Mouse (Mus musculus) neural tube, embryonic 14.5 days (tissue): ENCODE results near the gene Afmid. TPM values are rescaled to one million over a fixed set of nuclear protein-coding genes. Genes with fewer than 3 reads are reported as not detected.
A peak's percentile ranks its signal among the peaks of the same experiment; 100 is the strongest.

Experiments used
- ATAC-seq: fragments of 200-750 bp; cut with Nextera tagmentation; 2 replicates; pipeline ENCODE4 v1.8.0; 2017; ENCODE audit warnings: low read depth, mild to moderate bottlenecking, moderate TSS enrichment, moderate library complexity
- H3K27ac ChIP-seq: fragments of 300-500 bp; sonication (generic); 2 replicates; pipeline ENCODE4 v1.5.1; 2014; ENCODE audit warnings: low read depth, mild to moderate bottlenecking, control low read depth, low read length, moderate library complexity, mixed read lengths
- H3K27me3 ChIP-seq: fragments of 300-500 bp; sonication (generic); 2 replicates; pipeline ENCODE4 v1.6.1; 2014; ENCODE audit warnings: low read length; ENCODE audit not compliant: control insufficient read depth, insufficient read depth
- H3K36me3 ChIP-seq: fragments of 300-500 bp; sonication (generic); 2 replicates; pipeline ENCODE4 v1.6.1; 2014; ENCODE audit warnings: low read length, mixed read lengths; ENCODE audit not compliant: control insufficient read depth, insufficient read depth
- H3K4me1 ChIP-seq: fragments of 300-500 bp; sonication (generic); 2 replicates; pipeline ENCODE4 v1.6.1; 2014; ENCODE audit warnings: low read length; ENCODE audit not compliant: control insufficient read depth, insufficient read depth
- H3K4me2 ChIP-seq: fragments of 300-500 bp; sonication (generic); 2 replicates; pipeline ENCODE4 v1.6.1; 2014; ENCODE audit warnings: mild to moderate bottlenecking, low read depth, low read length, control low read depth
- H3K4me3 ChIP-seq: fragments of 300-500 bp; sonication (generic); 2 replicates; pipeline ENCODE4 v1.5.1; 2014; ENCODE audit warnings: low read depth, low read length, control low read depth, mixed read lengths
- H3K9ac ChIP-seq: fragments of 300-500 bp; sonication (generic); replicated peaks from 2 replicates; pipeline ENCODE4 v1.6.1; 2014; ENCODE audit warnings: low read depth, mild to moderate bottlenecking, control low read depth, low read length, mixed read lengths
- H3K9me3 ChIP-seq: fragments of 300-500 bp; sonication (generic); 2 replicates; pipeline ENCODE4 v1.6.1; 2016; ENCODE audit warnings: low read length; ENCODE audit not compliant: control insufficient read depth
- WGBS: fragments of 180-500 bp; shearing (Covaris S2); extraction: QIAGEN DNeasy Blood & Tissue Kit; methylation state at CpG from one replicate; pipeline ENCODE4 v1.1.7; 2014; 5-methylcytosine and 5-hydroxymethylcytosine counted together
- polyA plus RNA-seq: library from polyadenylated mRNA; unstranded; fragments of >200 nt; fragmentation: Nextera tagmentation; extraction: Ambion mirVana; gene quantifications from 2 replicates; pipeline ENCODE4 v1.2.1, GENCODE M21; 2014

Afmid gene
- polyA plus RNA-seq, 1 experiment from 2014 or later: 6.9 TPM

- peak overlapping the region; percentile 83 for H3K4me2 ChIP-seq
- ATAC-seq: peak; percentile 86
- 8% methylated on average over 19 of the region's 19 CpGs for WGBS
- peak overlapping the region; percentile 76 for H3K9ac ChIP-seq
- H3K27me3 ChIP-seq: no peaks in the 10 kb centered on the region
- H3K4me3 ChIP-seq: peak overlapping the region; percentile 48
- no peaks in the 10 kb centered on the region for H3K36me3 ChIP-seq
- H3K4me1 ChIP-seq: peaks cover 11% of the 10 kb centered on the region
- H3K27ac ChIP-seq: peak overlapping the region; percentile 95
- H3K9me3 ChIP-seq: no peaks in the 10 kb centered on the region
These were observed 22.7 kb downstream of the Afmid start for GRCm38 (mm10) chr11:117848271-117848984.

- under 1% methylated on average over 45 of the region's 51 CpGs for WGBS
- peak within 1 kb of the TSS; percentile 83 for H3K4me2 ChIP-seq
- H3K9ac ChIP-seq: peak within 1 kb of the TSS; percentile 76
- no peaks in the 10 kb centered on the region for H3K27me3 ChIP-seq
- no peaks in the 10 kb centered on the region for H3K36me3 ChIP-seq
- peak within 1 kb of the TSS; percentile 48 for H3K4me3 ChIP-seq
- H3K4me1 ChIP-seq: peaks cover 11% of the 10 kb centered on the region
- H3K27ac ChIP-seq: peak within 1 kb of the TSS; percentile 95
- no peaks in the 10 kb centered on the region for H3K9me3 ChIP-seq
- peak; percentile 93 for ATAC-seq
These were observed 23.4 kb downstream of the Afmid start, which contains the start of gene Birc5 for GRCm38 (mm10) chr11:117848985-117849671. Gene Birc5 (plus strand): TSS chr11:117849251.

DNA sequence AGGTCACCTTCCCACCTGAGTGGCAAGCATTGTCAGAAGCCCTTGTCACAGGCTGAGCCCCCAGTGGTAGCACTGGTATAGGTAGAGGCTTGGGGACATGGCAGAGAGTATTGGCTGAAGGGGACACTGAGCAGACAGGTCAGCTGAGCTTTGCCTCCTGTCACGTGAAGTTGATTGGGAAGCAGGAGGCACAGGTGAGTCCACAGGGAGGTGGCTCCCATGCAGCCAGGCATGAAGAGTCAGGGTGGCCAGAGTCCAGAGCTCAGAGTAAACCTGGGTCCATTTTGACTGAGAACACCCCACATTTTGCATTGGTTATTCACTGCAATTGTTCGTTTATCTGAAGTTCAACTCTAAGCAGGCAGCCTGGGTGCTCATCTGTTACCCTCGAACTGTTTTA, 27.2 kb downstream of the Afmid start:
- no peak overlapping the region for H3K4me3 ChIP-seq
- no peaks in the 10 kb centered on the region for H3K9me3 ChIP-seq
- no peak overlapping the region for H3K4me2 ChIP-seq
- WGBS: 97% methylated on average over 3 of the region's 3 CpGs
- ATAC-seq: no peak
- H3K27ac ChIP-seq: no peak overlapping the region
- H3K9ac ChIP-seq: no peak overlapping the region
- peaks cover 11% of the 10 kb centered on the region for H3K4me1 ChIP-seq
- H3K27me3 ChIP-seq: no peaks in the 10 kb centered on the region
- H3K36me3 ChIP-seq: no peaks in the 10 kb centered on the region

GRCm38 (mm10) chr11:117854241-117854640, 28.5 kb downstream of the Afmid start:
- H3K9me3 ChIP-seq: no peaks in the 10 kb centered on the region
- 95% methylated on average over 9 of the region's 9 CpGs for WGBS
- no peak overlapping the region for H3K9ac ChIP-seq
- H3K27me3 ChIP-seq: no peaks in the 10 kb centered on the region
- no peak overlapping the region for H3K4me2 ChIP-seq
- H3K4me1 ChIP-seq: peaks cover 4% of the 10 kb centered on the region; the same call in 1 of the 2 replicates
- H3K4me3 ChIP-seq: no peak overlapping the region
- no peak for ATAC-seq
- no peak overlapping the region for H3K27ac ChIP-seq
- no peaks in the 10 kb centered on the region for H3K36me3 ChIP-seq

DNA sequence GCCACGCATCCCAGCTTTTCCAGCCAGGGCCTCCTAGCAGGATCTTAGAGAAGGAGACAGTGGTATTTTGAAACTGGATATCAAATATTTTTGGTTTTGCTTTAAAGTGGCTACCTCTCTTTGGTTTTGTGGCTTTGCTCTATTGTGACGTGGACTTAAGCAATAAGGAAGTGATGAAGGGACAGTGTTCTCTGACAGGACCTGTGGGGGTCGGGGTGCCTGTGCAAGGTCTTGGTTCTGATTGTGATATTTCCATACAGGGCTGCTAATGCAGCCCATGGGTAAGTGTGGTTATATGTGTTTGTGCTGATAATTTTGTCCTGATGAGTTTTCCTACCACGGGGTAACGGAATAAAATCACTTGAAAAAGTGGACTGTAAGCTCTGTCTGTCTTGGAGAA, 29.6 kb downstream of the Afmid start:
- Histone ChIP-seq H3K4me2 (no peak overlapping the region), H3K9me3 (no peaks in the 10 kb centered on the region), H3K27ac (no peak overlapping the region), H3K4me3 (no peak overlapping the region), H3K36me3 (no peaks in the 10 kb centered on the region), H3K27me3 (no peaks in the 10 kb centered on the region), H3K9ac (no peak overlapping the region), H3K4me1 (no peaks in the 10 kb centered on the region)
- WGBS: 98% methylated on average over 5 of the region's 5 CpGs
- no peak for ATAC-seq

DNA sequence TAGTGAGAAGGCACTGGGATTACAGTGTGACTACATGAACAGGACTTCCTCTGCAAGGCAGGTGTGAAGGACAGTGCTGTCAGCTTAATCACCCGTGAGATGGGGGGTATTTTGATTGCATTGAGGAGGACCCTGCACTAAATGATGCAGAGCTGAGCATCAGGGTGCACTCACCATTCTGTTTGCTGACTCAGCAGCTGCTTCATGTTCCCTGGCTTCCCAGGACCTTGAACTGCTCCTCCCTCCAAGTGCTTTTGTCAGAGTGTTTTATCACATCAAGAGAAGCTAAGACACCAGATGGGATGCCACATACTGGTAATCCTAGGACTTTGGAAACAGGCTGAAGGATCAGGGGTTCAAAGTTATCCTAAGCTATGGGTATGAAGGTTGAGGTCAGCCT, 30.3 kb downstream of the Afmid start:
- Histone ChIP-seq H3K27me3 (no peaks in the 10 kb centered on the region), H3K27ac (no peak overlapping the region), H3K4me1 (no peaks in the 10 kb centered on the region), H3K9me3 (no peaks in the 10 kb centered on the region), H3K4me2 (no peak overlapping the region), H3K4me3 (no peak overlapping the region), H3K36me3 (no peaks in the 10 kb centered on the region), H3K9ac (no peak overlapping the region)
- no peak for ATAC-seq
- WGBS: 95% methylated on average over 1 of the region's 1 CpGs

DNA sequence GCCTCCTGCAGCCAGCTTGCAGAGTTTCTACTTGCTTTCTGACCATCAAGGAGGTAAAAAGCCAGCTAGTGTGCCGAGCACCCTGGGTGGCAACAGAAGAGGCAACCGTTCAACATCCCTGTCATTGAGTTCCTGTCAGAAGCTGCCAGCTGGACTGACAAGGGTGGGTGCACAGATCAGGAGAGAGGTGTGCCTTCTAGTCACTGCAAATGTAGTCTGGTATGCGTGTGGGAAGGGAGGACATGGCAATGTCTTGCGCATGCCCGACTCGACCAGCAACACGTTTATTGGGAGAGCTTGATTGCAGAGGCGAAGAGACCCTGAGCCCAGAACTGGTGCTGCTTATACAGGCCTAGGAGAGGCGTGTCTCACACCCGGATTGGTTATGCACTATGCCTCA, 31.7 kb downstream of the Afmid start:
- Histone ChIP-seq H3K27ac (no peak overlapping the region), H3K4me2 (no peak overlapping the region), H3K4me1 (no peaks in the 10 kb centered on the region), H3K9ac (no peak overlapping the region), H3K9me3 (no peaks in the 10 kb centered on the region), H3K27me3 (0 out of 2 replicates have a peak, but pooled peaks cover 3% of the 10 kb centered on the region), H3K36me3 (no peaks in the 10 kb centered on the region), H3K4me3 (no peak overlapping the region)
- WGBS: 97% methylated on average over 10 of the region's 10 CpGs
- ATAC-seq: no peak

- no peak overlapping the region for H3K9ac ChIP-seq
- no peaks in the 10 kb centered on the region for H3K36me3 ChIP-seq
- H3K4me1 ChIP-seq: no peaks in the 10 kb centered on the region
- ATAC-seq: no peak
- H3K9me3 ChIP-seq: no peaks in the 10 kb centered on the region
- H3K4me3 ChIP-seq: no peak overlapping the region
- no peak overlapping the region for H3K27ac ChIP-seq
- H3K4me2 ChIP-seq: no peak overlapping the region
- 34% methylated on average over 3 of the region's 3 CpGs for WGBS
- H3K27me3 ChIP-seq: 0 out of 2 replicates have a peak, but pooled peaks cover 3% of the 10 kb centered on the region
These were observed 32.7 kb downstream of the Afmid start for GRCm38 (mm10) chr11:117858392-117858791.

DNA sequence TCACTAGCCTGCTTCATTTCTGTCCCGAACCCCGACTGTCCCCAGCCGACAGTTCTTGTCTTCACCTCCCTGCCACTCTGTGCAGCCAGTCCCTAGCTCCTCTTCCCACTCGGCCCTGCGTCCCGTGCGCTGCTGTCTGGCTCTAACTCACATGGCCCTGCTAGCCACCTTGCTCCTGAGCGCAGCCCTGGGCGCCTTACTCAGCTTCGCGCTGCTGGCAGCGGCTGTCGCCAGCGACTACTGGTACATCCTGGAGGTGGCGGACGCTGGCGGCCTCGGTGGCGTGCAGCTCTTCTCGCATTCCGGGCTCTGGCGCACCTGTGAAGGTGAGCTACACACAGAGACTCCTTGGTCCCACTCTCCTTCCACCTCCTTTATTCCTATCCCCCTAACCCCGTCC, 34.9 kb downstream of the Afmid start, which contains the start of gene Tmem235:
Gene Tmem235 (plus strand): TSS at position 152 of the 400 bp plus-strand sequence.
- Histone ChIP-seq H3K36me3 (no peaks in the 10 kb centered on the region), H3K4me1 (no peaks in the 10 kb centered on the region), H3K9me3 (no peaks in the 10 kb centered on the region), H3K27me3 (0 out of 2 replicates have a peak, but pooled peaks cover 3% of the 10 kb centered on the region), H3K4me2 (no peak within 1 kb of the TSS), H3K9ac (no peak within 1 kb of the TSS), H3K27ac (no peak within 1 kb of the TSS), H3K4me3 (no peak within 1 kb of the TSS)
- 3% methylated on average over 23 of the region's 23 CpGs for WGBS
- no peak for ATAC-seq
